Mouse (Mus musculus) hindbrain, embryonic 15.5 days (tissue): ENCODE data around the gene Sult1d1. TPM values are rescaled to one million over a fixed set of nuclear protein-coding genes. Genes with fewer than 3 reads are reported as not detected.

ENCODE experiments used
- ATAC-seq: fragments of 200-750 bp; cut with Nextera tagmentation; 2 replicates; pipeline ENCODE4 v1.8.0; 2017; ENCODE audit warnings: low read depth, moderate number of reproducible peaks, moderate TSS enrichment; ENCODE audit not compliant: low FRiP score
- H3K27ac ChIP-seq: fragments of 300-500 bp; sonication (generic); replicated peaks from 2 replicates; pipeline ENCODE4 v1.5.1; 2015; ENCODE audit warnings: mild to moderate bottlenecking, inconsistent platforms
- H3K27me3 ChIP-seq: fragments of 300-500 bp; sonication (generic); 2 replicates; pipeline ENCODE4 v1.6.1; 2015; ENCODE audit warnings: control low read depth, inconsistent platforms
- H3K36me3 ChIP-seq: fragments of 300-500 bp; sonication (generic); 2 replicates; pipeline ENCODE4 v1.6.1; 2015; ENCODE audit warnings: control low read depth, inconsistent platforms
- H3K4me1 ChIP-seq: fragments of 300-500 bp; sonication (generic); replicated peaks from 2 replicates; pipeline ENCODE4 v1.6.1; 2015; ENCODE audit warnings: control low read depth, inconsistent platforms
- H3K4me2 ChIP-seq: fragments of 300-500 bp; sonication (generic); 2 replicates; pipeline ENCODE4 v1.6.1; 2015; ENCODE audit warnings: moderate library complexity, mild to moderate bottlenecking, inconsistent platforms
- H3K4me3 ChIP-seq: fragments of 300-500 bp; sonication (generic); 2 replicates; pipeline ENCODE4 v1.5.1; 2015; ENCODE audit warnings: mild to moderate bottlenecking, inconsistent platforms
- H3K9ac ChIP-seq: fragments of 300-500 bp; sonication (generic); 2 replicates; pipeline ENCODE4 v1.6.1; 2015; ENCODE audit warnings: inconsistent platforms
- H3K9me3 ChIP-seq: fragments of 300-500 bp; sonication (generic); 2 replicates; pipeline ENCODE4 v1.6.1; 2016; ENCODE audit warnings: control low read depth, inconsistent platforms
- WGBS: fragments of 180-500 bp; shearing (Covaris S2); methylation state at CpG from one replicate; pipeline ENCODE4 v1.1.7; 2015; 5-methylcytosine and 5-hydroxymethylcytosine counted together
- polyA plus RNA-seq: library from polyadenylated mRNA; unstranded; fragments of >200 nt; fragmentation: Nextera tagmentation; extraction: Ambion mirVana; gene quantifications from 2 replicates; pipeline ENCODE4 v1.2.1, GENCODE M21; 2015

Sult1d1 gene
- not detected in 2 replicates for polyA plus RNA-seq

GRCm38 (mm10) chr5:87568845-87569244, at the start of gene Sult1d1:
Gene Sult1d1 (minus strand): TSS chr5:87569027.
- no peaks in the 10 kb centered on the region for H3K36me3 ChIP-seq
- WGBS: 82% methylated on average over 5 of the region's 5 CpGs
- no peak within 1 kb of the TSS for H3K9ac ChIP-seq
- H3K4me2 ChIP-seq: no peak within 1 kb of the TSS
- no peak within 1 kb of the TSS for H3K27ac ChIP-seq
- H3K9me3 ChIP-seq: no peaks in the 10 kb centered on the region
- no peak for ATAC-seq
- H3K4me3 ChIP-seq: no peak within 1 kb of the TSS
- H3K27me3 ChIP-seq: no peaks in the 10 kb centered on the region
- no peaks in the 10 kb centered on the region for H3K4me1 ChIP-seq

GRCm38 (mm10) chr5:87615128-87615390, 46.2 kb upstream of the Sult1d1 start:
- ATAC-seq: no peak
- Histone ChIP-seq H3K4me1 (no peaks in the 10 kb centered on the region), H3K4me2 (no peak overlapping the region), H3K27me3 (no peaks in the 10 kb centered on the region), H3K4me3 (no peak overlapping the region), H3K36me3 (no peaks in the 10 kb centered on the region), H3K9me3 (no peaks in the 10 kb centered on the region), H3K27ac (no peak overlapping the region), H3K9ac (no peak overlapping the region)
- 87% methylated on average over 2 of the region's 2 CpGs for WGBS

GRCm38 (mm10) chr5:87614364-87615127, 45.7 kb upstream of the Sult1d1 start:
- no peak overlapping the region for H3K4me3 ChIP-seq
- H3K27me3 ChIP-seq: no peaks in the 10 kb centered on the region
- no peaks in the 10 kb centered on the region for H3K36me3 ChIP-seq
- no peak overlapping the region for H3K4me2 ChIP-seq
- no peaks in the 10 kb centered on the region for H3K9me3 ChIP-seq
- no peaks in the 10 kb centered on the region for H3K4me1 ChIP-seq
- ATAC-seq: no peak
- no peak overlapping the region for H3K27ac ChIP-seq
- H3K9ac ChIP-seq: no peak overlapping the region

DNA sequence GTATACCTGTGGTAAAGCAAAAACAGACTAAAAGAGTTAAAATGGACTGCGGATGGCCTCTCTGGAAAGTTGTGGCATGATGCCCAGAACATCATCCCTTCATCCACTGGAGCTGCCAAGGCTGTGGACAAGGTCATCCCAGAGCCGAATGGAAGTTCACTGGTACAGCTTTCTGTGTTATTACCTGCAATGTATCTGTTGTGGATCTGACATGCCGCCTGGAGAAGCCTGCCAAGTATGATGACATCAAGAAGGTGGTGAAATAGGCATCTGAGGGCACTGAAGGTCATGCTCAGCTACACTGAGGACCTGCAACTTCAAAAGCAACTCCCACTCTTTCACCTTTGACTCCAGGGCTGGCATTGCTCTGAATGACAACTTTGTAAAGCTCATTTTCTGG, 32.2 kb upstream of the Sult1d1 start:
- H3K4me3 ChIP-seq: no peak overlapping the region

DNA sequence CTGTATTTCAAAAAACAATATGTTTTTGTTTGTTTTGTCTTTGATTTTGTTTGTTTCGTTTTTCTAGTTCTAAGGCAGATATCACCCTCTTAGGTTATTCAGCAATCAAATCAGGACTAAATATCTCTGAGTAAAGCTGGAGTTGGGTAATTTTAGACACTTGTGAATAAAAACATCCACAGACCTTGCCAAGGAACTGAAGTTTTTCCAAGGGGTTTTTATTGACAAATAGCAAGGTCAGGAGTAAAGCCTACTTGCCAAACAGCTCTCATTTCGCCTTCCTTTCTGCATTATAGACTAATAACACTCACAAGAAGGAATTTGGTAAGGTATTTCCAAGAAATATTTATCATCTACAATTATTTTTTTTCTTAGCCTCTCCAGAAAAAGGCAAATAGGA, 29.1 kb upstream of the Sult1d1 start:
- Histone ChIP-seq H3K36me3 (no peaks in the 10 kb centered on the region), H3K9ac (no peak overlapping the region), H3K4me3 (no peak overlapping the region), H3K27ac (no peak overlapping the region), H3K27me3 (no peaks in the 10 kb centered on the region), H3K4me1 (no peaks in the 10 kb centered on the region), H3K9me3 (no peaks in the 10 kb centered on the region), H3K4me2 (no peak overlapping the region)
- no peak for ATAC-seq
- 79% methylated on average over 2 of the region's 2 CpGs for WGBS

More for the DNA sequence above, 32.2 kb upstream of the Sult1d1 start:
- no peak overlapping the region for H3K27ac ChIP-seq
- 76% methylated on average over 3 of the region's 3 CpGs for WGBS
- no peaks in the 10 kb centered on the region for H3K4me1 ChIP-seq
- H3K9me3 ChIP-seq: no peaks in the 10 kb centered on the region
- H3K36me3 ChIP-seq: no peaks in the 10 kb centered on the region
- no peak for ATAC-seq
- no peak overlapping the region for H3K4me2 ChIP-seq
- H3K27me3 ChIP-seq: no peaks in the 10 kb centered on the region
- no peak overlapping the region for H3K9ac ChIP-seq

DNA sequence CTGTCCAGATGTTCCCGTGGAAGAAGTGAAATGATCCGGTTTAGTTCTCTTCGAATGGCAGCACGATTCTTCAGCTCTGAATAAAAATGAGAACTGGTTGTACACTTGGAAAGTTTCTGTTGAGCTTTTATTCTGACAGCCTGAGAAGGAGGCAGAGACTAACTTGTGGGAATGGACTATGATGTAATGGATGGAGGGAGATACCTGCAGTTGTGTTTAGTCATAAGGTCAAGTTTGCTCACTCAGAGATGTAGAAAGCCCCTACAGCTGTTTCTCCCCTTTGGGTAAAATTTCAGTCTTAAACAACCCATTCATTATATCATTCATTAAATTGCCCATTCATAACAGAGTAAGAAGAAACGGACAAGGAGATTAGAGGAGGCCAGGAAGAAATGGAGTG, 22.7 kb upstream of the Sult1d1 start, which contains the start of gene Sult1e1:
TSS of gene Sult1e1 (minus strand) at position 101 of the 400 bp plus-strand sequence.
- Histone ChIP-seq H3K27me3 (no peaks in the 10 kb centered on the region), H3K9ac (no peak within 1 kb of the TSS), H3K9me3 (no peaks in the 10 kb centered on the region), H3K4me3 (no peak within 1 kb of the TSS), H3K27ac (no peak within 1 kb of the TSS), H3K4me1 (no peaks in the 10 kb centered on the region), H3K36me3 (no peaks in the 10 kb centered on the region), H3K4me2 (no peak within 1 kb of the TSS)
- ATAC-seq: no peak
- 86% methylated on average over 5 of the region's 5 CpGs for WGBS

- no peaks in the 10 kb centered on the region for H3K4me1 ChIP-seq
- 88% methylated on average over 2 of the region's 2 CpGs for WGBS
- H3K27me3 ChIP-seq: no peaks in the 10 kb centered on the region
Observed at GRCm38 (mm10) chr5:87589916-87590315, 21.1 kb upstream of the Sult1d1 start.

DNA sequence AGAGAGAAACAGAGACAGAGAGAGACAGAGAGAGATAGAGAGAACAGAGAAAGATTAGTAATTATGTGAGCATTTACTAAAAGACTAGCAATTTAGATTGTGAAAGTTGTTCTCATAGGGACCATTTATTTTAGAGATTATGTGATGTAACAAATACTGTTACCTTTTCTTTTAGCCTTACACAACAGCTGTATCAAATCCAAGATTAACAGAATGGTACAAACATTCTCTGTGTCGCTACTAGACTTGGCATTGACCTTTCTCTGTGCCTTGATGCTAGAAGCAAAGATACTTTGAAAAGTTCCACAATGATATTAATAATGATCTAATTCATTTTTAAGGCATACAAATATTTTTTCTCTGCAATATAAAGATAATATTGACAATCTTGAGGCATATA, 11.6 kb upstream of the Sult1d1 start:
- Histone ChIP-seq H3K9ac (no peak overlapping the region), H3K4me3 (no peak overlapping the region), H3K27ac (no peak overlapping the region), H3K9me3 (no peaks in the 10 kb centered on the region), H3K4me1 (no peaks in the 10 kb centered on the region), H3K36me3 (no peaks in the 10 kb centered on the region), H3K4me2 (no peak overlapping the region), H3K27me3 (no peaks in the 10 kb centered on the region)
- 83% methylated on average over 1 of the region's 1 CpGs for WGBS
- ATAC-seq: no peak

More at GRCm38 (mm10) chr5:87589916-87590315, 21.1 kb upstream of the Sult1d1 start:
- Histone ChIP-seq H3K9ac (no peak overlapping the region), H3K4me2 (no peak overlapping the region), H3K36me3 (no peaks in the 10 kb centered on the region), H3K27ac (no peak overlapping the region), H3K4me3 (no peak overlapping the region), H3K9me3 (no peaks in the 10 kb centered on the region)
- no peak for ATAC-seq

- H3K4me2 ChIP-seq: no peak overlapping the region
- no peak overlapping the region for H3K27ac ChIP-seq
- no peaks in the 10 kb centered on the region for H3K27me3 ChIP-seq
- H3K9ac ChIP-seq: no peak overlapping the region
- no peaks in the 10 kb centered on the region for H3K4me1 ChIP-seq
- no peaks in the 10 kb centered on the region for H3K9me3 ChIP-seq
- 76% methylated on average over 1 of the region's 1 CpGs for WGBS
- no peaks in the 10 kb centered on the region for H3K36me3 ChIP-seq
- H3K4me3 ChIP-seq: no peak overlapping the region
- ATAC-seq: no peak
Observed at GRCm38 (mm10) chr5:87574174-87574573, 5.3 kb upstream of the Sult1d1 start.

- Histone ChIP-seq H3K9me3 (no peaks in the 10 kb centered on the region), H3K4me2 (no peak overlapping the region), H3K27ac (no peak overlapping the region), H3K27me3 (no peaks in the 10 kb centered on the region), H3K4me3 (no peak overlapping the region), H3K4me1 (no peaks in the 10 kb centered on the region), H3K36me3 (no peaks in the 10 kb centered on the region), H3K9ac (no peak overlapping the region)
- WGBS: 73% methylated on average over 5 of the region's 5 CpGs
- no peak for ATAC-seq
Observed at GRCm38 (mm10) chr5:87573490-87573889, 4.7 kb upstream of the Sult1d1 start.

DNA sequence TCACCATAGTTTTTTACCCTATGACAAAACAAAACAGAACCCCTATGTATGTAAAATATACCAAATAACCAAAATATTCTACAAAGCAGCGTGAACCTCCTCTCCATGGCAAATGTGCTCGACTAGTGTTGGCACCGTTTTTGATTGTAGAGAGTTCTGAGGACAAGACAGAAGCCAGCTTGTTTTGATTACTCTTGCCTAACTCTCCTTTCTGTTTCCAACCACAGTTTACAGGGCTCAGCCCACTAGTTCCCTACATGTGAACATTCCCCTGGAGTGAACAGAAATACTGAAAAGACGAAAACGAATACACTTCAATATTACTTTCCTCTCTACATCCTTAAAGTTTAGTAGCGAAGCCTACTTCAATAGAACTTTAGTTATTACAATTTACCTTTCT, 4.0 kb upstream of the Sult1d1 start:
- H3K4me3 ChIP-seq: no peak overlapping the region

DNA sequence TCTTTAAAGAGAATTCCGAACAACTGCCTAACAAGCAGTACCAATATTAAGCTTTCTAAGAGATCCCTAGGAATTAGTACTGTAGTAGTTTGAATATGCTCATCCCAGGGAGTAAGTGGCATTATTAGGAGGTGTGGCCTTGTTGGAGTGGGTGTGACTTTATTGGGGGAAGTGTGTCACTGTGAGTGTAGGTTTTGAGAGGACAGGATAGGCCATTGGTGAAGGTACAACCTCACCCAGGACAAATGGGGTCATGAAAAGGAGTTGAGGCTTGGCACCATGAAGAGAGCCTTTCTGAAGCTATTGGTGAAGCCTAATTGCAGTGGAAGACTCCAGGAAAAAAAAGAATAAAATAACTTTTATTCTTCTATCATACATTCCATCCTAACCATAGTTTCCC, 1.5 kb downstream of the Sult1d1 start:
- ATAC-seq: no peak
- H3K27ac ChIP-seq: no peak overlapping the region
- no peaks in the 10 kb centered on the region for H3K9me3 ChIP-seq
- no peak overlapping the region for H3K4me2 ChIP-seq
- WGBS: 91% methylated on average over 1 of the region's 1 CpGs
- no peaks in the 10 kb centered on the region for H3K4me1 ChIP-seq
- H3K4me3 ChIP-seq: no peak overlapping the region
- no peaks in the 10 kb centered on the region for H3K27me3 ChIP-seq
- H3K9ac ChIP-seq: no peak overlapping the region
- no peaks in the 10 kb centered on the region for H3K36me3 ChIP-seq

More for the DNA sequence above, 4.0 kb upstream of the Sult1d1 start:
- no peaks in the 10 kb centered on the region for H3K36me3 ChIP-seq
- no peak for ATAC-seq
- H3K9me3 ChIP-seq: no peaks in the 10 kb centered on the region
- WGBS: 89% methylated on average over 6 of the region's 6 CpGs
- no peak overlapping the region for H3K4me2 ChIP-seq
- no peak overlapping the region for H3K27ac ChIP-seq
- no peak overlapping the region for H3K9ac ChIP-seq
- no peaks in the 10 kb centered on the region for H3K4me1 ChIP-seq
- no peaks in the 10 kb centered on the region for H3K27me3 ChIP-seq

- no peaks in the 10 kb centered on the region for H3K36me3 ChIP-seq
- H3K4me2 ChIP-seq: no peak overlapping the region
- no peak overlapping the region for H3K4me3 ChIP-seq
- no peaks in the 10 kb centered on the region for H3K27me3 ChIP-seq
- H3K27ac ChIP-seq: no peak overlapping the region
- H3K9ac ChIP-seq: no peak overlapping the region
- no peaks in the 10 kb centered on the region for H3K4me1 ChIP-seq
- H3K9me3 ChIP-seq: no peaks in the 10 kb centered on the region
- no peak for ATAC-seq
Observed at GRCm38 (mm10) chr5:87562966-87563365, 5.9 kb downstream of the Sult1d1 start.
